Mouse (Mus musculus) adrenal gland, adult 18-20 months (tissue): ENCODE measurements at regions not wholly inside any gene's neighbourhood (a gene's known extent, or its start where the extent isn't known, plus 50 kb on each side); places are given as distances from the start of the nearest gene placed in this dataset.

ENCODE experiments used
- DNase-seq, 2 experiments: peaks; one replicate each; pipeline ENCODE4 v3.0.0; 2021 to 2022; ENCODE audit warnings: low spot score in 2 of 2

GRCm38 (mm10) chr12:10035479-10035878 lies 334.3 kb upstream of the Nt5c1b start:
- no peak for DNase-seq

- DNase-seq = no peak
Measured at GRCm38 (mm10) chr12:10062006-10062514, 307.7 kb upstream of the Nt5c1b start.

- no peak for DNase-seq
Measured at GRCm38 (mm10) chr12:10078341-10078740, 291.4 kb upstream of the Nt5c1b start.

GRCm38 (mm10) chr12:10079482-10079881 lies 290.3 kb upstream of the Nt5c1b start:
- DNase-seq = no peak

GRCm38 (mm10) chr12:10112874-10113453 lies 256.8 kb upstream of the Nt5c1b start:
- DNase-seq = no peak

- no peak for DNase-seq
Measured at GRCm38 (mm10) chr12:10122102-10122501, 247.7 kb upstream of the Nt5c1b start.

GRCm38 (mm10) chr12:10127995-10128573 lies 241.7 kb upstream of the Nt5c1b start:
- no peak for DNase-seq

- no peak for DNase-seq
Measured at GRCm38 (mm10) chr12:10134141-10134540, 235.6 kb upstream of the Nt5c1b start.

GRCm38 (mm10) chr12:10135915-10136314 lies 233.9 kb upstream of the Nt5c1b start:
- no peak for DNase-seq

GRCm38 (mm10) chr12:10140131-10140530 lies 229.6 kb upstream of the Nt5c1b start:
- no peak for DNase-seq

- no peak for DNase-seq
Measured at GRCm38 (mm10) chr12:10160837-10161236, 208.9 kb upstream of the Nt5c1b start.

GRCm38 (mm10) chr12:10168042-10168441 lies 201.7 kb upstream of the Nt5c1b start:
- DNase-seq = no peak

- DNase-seq = no peak
Measured at GRCm38 (mm10) chr12:10168581-10168980, 201.2 kb upstream of the Nt5c1b start.

- no peak for DNase-seq
Measured at GRCm38 (mm10) chr12:10178718-10179117, 191.1 kb upstream of the Nt5c1b start.

- DNase-seq = no peak
Measured at GRCm38 (mm10) chr12:10179147-10179814, 190.5 kb upstream of the Nt5c1b start.

- no peak for DNase-seq
Measured at GRCm38 (mm10) chr12:10179815-10180468, 189.8 kb upstream of the Nt5c1b start.

GRCm38 (mm10) chr12:10182589-10182988 lies 187.2 kb upstream of the Nt5c1b start:
- DNase-seq = no peak

GRCm38 (mm10) chr12:10186576-10186975 lies 183.2 kb upstream of the Nt5c1b start:
- DNase-seq = no peak

GRCm38 (mm10) chr12:10189746-10190145 lies 180.0 kb upstream of the Nt5c1b start:
- no peak for DNase-seq

GRCm38 (mm10) chr12:10197906-10198460 lies 171.8 kb upstream of the Nt5c1b start:
- no peak for DNase-seq

GRCm38 (mm10) chr12:10209841-10210240 lies 159.9 kb upstream of the Nt5c1b start:
- DNase-seq = no peak

- no peak for DNase-seq
Measured at GRCm38 (mm10) chr12:10222821-10223220, 147.0 kb upstream of the Nt5c1b start.
